Mouse (Mus musculus) bone marrow, adult 2 months (tissue): ENCODE results near the gene Rnaseh2c.

ENCODE experiments used
- CTCF ChIP-seq: fragments of 200-500 bp; IDR thresholded peaks from 2 replicates; pipeline ENCODE4 v1.5.1; 2011; ENCODE audit warnings: low read length, control low read depth; ENCODE audit not compliant: control insufficient read depth, insufficient read depth
- POLR2A ChIP-seq: fragments of 200-500 bp; IDR thresholded peaks from 2 replicates; pipeline ENCODE4 v1.6.1; 2011; ENCODE audit warnings: low read depth, mild to moderate bottlenecking, control low read depth, low read length, borderline replicate concordance; ENCODE audit not compliant: control insufficient read depth

GRCm38 (mm10) chr19:5562776-5563175 lies 38.9 kb upstream of the Rnaseh2c start:
- TF ChIP-seq POLR2A (no peak), CTCF (no peak)
